Mouse (Mus musculus) c-Kit-negative CD71-positive TER-119-positive erythroid progenitor cells, embryonic 14.5 days (primary cell): ENCODE measurements around the gene Pdcd2.

Source experiments
- DNase-seq: peaks from one replicate; pipeline ENCODE4 v3.0.0-alpha.2; 2013; ENCODE audit warnings: low read depth, low spot score

Pdcd2 gene

GRCm38 (mm10) chr17:15499656-15500394 is 27.3 kb downstream of the Pdcd2 start, which contains the start of the genes Psmb1 and Tbp:
Psmb1 (minus strand) TSS chr17:15499751.
Tbp (plus strand) TSS chr17:15499888.
- DNase-seq: peak; percentile 93

DNA sequence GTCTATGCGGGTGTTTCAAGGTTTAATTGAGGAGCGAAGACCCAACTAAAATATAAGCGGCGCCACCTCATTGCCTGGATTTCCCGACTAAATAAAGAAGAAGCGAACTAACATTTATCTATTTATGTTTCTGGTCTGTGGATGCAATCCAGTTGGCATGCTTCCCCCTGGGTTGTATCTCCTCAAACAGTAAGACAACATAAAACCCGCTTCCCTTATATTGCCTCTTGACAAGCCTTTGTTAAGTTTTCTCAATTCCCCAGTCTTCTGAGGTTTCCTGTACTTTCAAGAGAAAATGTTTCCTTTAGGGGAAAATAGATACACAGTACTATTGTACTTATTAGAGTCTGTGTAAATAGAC is 28.4 kb downstream of the Pdcd2 start:
- no peak for DNase-seq

DNA sequence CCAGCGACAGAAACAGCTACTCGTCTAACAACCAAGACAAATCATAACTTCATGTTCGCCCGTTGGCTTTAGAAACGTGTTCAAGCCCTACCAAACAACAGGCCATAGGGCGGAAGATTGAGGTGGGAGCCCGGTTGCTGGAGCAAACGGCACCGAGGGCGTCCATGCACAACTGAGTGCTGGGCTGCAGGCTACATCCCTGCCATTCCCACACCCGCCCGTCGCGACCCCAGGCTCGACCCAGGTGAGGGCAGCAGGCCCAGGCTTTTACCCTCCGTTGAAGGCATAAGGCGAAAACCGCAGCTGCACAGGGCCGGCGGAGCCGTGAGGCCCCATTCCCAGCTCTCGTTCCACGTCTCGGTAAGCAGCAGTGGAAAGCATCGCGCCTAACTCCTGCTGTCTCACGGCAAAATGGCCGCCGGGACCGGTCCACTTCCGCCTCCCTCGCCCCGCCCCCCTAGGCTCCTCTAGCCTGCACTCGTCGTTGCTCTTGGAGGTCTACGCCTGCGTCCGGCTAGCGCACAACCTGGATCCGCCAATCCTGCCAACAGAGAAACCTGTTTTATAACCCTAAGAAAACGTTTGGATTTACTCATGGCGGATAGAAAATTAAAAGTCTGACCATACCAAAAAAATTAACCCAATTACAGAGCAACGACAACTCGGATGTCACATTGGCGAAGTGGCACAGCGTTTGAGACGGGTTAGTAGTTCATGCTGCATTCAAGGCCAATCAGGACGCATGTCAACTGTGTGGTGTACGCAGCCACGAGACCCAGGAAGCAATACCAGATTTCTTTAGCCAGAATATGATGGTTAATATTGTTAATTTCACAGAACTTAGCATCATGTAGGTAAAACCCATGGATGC is 29.0 kb downstream of the Pdcd2 start:
- DNase-seq: peak; percentile 86

- DNase-seq: no peak
Observed at GRCm38 (mm10) chr17:15490542-15490941, 36.6 kb downstream of the Pdcd2 start.

DNA sequence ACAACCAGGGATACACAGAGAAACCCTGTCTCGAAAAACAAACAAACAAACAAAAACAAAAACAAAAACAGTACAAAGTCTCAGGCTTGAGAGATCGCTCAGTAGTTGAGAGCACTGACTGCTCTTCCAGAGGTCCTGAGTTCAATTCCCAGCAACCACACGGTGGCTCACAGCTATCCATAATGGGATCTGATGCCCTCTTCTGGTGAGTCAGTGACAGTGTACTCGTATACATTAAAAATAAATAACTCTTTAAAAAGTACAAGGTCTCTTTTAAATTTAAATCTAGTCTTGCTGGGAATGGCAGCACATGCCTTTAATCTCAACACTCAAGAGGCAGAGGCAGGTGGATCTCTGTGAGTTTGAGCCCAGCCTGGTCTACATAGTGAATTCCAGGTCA is 54.4 kb downstream of the Pdcd2 start:
- DNase-seq: no peak
